Mouse (Mus musculus): ENCODE data around the gene Tmem150c.
A peak's percentile ranks its signal among the peaks of the same experiment; 100 is the strongest.

- TF ChIP-seq ZNF384 (IDR thresholded peaks at IDR 0.05; ENCODE audit: low read depth, low read length) (no peak), CHD2 (IDR thresholded peaks at IDR 0.05; ENCODE audit: low read depth, low read length) (0 out of 2 replicates have a peak, but pooled peaks have one; percentile 16), HCFC1 (IDR thresholded peaks at IDR 0.05; ENCODE audit: borderline replicate concordance, insufficient read depth, low read length) (no peak), ZC3H11A (IDR thresholded peaks at IDR 0.05; ENCODE audit: borderline replicate concordance, low read depth, low read length) (no peak), MAFK (IDR thresholded peaks at IDR 0.05; ENCODE audit: insufficient read depth, low read depth, low read length) (no peak)
These were observed 127.0 kb downstream of the Tmem150c start for GRCm38 (mm10) chr5:100032646-100033045.
